Mouse (Mus musculus) E14TG2a.4 (cell line): ENCODE measurements around the gene Cblb.

ENCODE experiments used
- H3K27me3 ChIP-seq: 2 replicates; pipeline ENCODE4 v1.6.1; 2014; ENCODE audit warnings: low read length, control low read depth; ENCODE audit not compliant: insufficient read depth
- H3K36me3 ChIP-seq: 2 replicates; pipeline ENCODE4 v1.6.1; 2014; ENCODE audit warnings: low read length, control low read depth; ENCODE audit not compliant: insufficient read depth
- H3K4me1 ChIP-seq: replicated peaks from 2 replicates; pipeline ENCODE4 v1.6.1; 2014; ENCODE audit warnings: low read depth, low read length, control low read depth
- H3K4me3 ChIP-seq: replicated peaks from 2 replicates; pipeline ENCODE4 v1.5.1; 2014; ENCODE audit warnings: mild to moderate bottlenecking, low read length
- H3K9me3 ChIP-seq: 2 replicates; pipeline ENCODE4 v1.6.1; 2014; ENCODE audit warnings: low read length, control low read depth
- CTCF ChIP-seq: conservative IDR thresholded peaks from 2 replicates; pipeline ENCODE4 v1.5.1; 2014; ENCODE audit warnings: low read length
- NANOG ChIP-seq: IDR thresholded peaks from 2 replicates; pipeline ENCODE4 v1.6.1; 2014; ENCODE audit warnings: borderline replicate concordance, low read length, mixed read lengths
- POU5F1 ChIP-seq: IDR thresholded peaks from 2 replicates; pipeline ENCODE4 v1.6.1; 2014; ENCODE audit warnings: low read length, borderline replicate concordance

Gene Cblb

DNA sequence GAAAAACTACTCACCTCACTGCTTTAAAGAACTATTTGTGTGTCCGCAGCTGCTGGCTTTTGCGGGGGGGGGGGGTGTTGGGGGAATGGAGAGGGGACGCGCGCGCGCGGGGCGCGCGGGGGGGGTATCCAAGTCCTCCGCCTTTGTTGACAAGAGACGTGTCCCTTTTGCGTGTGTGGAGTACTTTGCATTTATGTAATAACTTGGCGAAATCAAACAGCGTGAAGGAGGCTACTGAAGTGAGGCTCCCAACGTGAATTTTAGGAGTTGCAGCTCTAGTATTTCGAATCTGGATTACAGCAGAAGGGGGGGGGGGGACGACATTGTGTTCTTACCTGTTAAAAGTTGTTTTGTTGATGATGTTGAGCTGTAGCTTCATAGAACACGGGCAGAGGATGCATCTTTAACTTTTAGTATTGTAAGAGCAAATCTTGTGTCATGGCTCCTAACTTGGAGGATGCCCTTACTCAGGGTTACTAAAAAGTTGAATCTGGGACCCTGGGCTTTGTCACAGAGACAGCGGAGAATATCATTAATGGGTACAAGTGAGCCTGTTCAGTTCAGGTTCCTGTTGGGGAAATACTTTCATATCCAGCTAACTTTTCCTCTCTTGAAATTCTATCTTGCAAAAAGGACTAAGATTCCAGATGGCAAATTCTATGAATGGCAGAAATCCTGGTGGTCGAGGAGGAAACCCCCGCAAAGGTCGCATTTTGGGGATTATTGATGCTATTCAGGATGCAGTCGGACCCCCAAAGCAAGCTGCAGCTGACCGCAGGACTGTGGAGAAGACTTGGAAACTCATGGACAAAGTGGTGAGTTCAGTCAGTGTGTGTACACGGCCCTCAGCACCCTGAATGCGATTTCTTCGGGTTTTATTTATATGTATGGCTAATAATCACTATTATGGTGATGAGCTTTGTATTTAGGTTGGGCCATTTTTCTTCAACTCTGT is 1.6 kb downstream of the Cblb start:
- TF ChIP-seq NANOG (no peak), CTCF (no peak), POU5F1 (no peak)
- H3K9me3 ChIP-seq: no peaks in the 10 kb centered on the region
- peaks cover 15% of the 10 kb centered on the region for H3K4me1 ChIP-seq
- peak overlapping the region; percentile 97 for H3K4me3 ChIP-seq
- no peaks in the 10 kb centered on the region for H3K27me3 ChIP-seq
- peaks cover 19% of the 10 kb centered on the region for H3K36me3 ChIP-seq

DNA sequence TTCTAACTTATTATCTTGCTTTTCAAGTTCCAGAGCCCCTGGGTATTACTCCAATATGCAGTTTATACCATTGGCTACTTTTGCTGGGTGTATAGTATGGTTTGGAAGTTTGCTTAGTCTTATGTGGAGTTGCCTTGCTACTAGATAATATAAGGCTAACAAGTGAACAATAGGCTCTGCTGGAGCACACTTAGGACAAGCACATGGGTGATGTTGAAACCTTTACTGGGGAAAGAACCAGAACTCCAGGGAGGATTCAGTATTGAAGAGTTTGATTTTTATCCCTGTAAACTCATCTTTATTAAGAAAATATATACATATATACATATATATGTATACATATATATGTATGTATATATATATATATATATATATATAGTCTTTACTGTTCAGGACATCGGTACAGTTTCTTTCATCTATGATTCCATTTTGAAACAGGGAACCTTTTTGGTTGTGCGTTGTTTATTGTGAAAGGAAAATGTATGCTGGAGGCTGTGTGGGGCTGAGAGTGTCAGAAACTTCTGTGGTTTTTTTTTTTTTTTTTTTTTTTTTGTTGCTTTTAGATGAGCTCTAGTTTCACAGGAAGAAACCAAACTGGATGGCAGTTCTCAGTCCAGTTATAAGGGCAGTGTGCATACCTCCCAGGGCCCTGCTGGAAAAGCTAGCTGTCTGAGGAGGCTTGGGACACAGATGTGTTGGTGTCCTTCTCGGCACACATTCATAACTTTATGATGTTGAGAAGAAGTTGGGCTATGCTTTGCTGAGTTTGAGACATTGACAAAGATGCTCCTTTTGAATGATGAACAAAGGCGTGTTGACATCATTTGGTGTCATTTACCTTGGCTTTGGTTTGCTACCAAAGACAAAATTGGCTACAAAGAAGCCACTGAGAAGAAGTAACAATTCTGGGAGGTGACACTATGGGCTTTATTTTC is 2.6 kb downstream of the Cblb start:
- Histone ChIP-seq H3K36me3 (peaks cover 19% of the 10 kb centered on the region), H3K9me3 (no peaks in the 10 kb centered on the region), H3K27me3 (no peaks in the 10 kb centered on the region), H3K4me3 (no peak overlapping the region), H3K4me1 (peaks cover 15% of the 10 kb centered on the region)
- TF ChIP-seq CTCF (no peak), NANOG (no peak), POU5F1 (no peak)

DNA sequence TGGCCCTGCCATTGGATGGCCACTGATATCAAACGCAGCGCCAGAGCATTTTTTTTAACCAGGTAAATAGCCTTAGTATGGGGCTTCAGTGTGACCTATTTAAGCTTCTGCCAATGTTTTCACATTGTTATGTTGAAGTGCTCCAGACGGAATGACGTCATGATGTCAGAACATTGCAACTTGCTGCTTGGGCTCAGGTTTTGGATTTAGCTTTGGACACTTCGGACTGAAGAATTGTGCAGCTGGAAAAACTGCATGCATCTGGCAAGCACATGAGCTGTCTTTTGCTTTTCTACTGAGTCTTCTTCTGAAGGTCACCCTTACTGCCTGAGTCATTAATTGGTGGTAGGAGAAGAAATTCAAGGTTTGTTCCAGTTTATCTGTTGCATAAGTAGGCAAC is 3.3 kb downstream of the Cblb start:
- H3K36me3 ChIP-seq: peaks cover 19% of the 10 kb centered on the region
- H3K27me3 ChIP-seq: no peaks in the 10 kb centered on the region
- H3K4me1 ChIP-seq: peaks cover 15% of the 10 kb centered on the region
- TF ChIP-seq CTCF (no peak), NANOG (no peak), POU5F1 (no peak)
- no peak overlapping the region for H3K4me3 ChIP-seq
- H3K9me3 ChIP-seq: no peaks in the 10 kb centered on the region

DNA sequence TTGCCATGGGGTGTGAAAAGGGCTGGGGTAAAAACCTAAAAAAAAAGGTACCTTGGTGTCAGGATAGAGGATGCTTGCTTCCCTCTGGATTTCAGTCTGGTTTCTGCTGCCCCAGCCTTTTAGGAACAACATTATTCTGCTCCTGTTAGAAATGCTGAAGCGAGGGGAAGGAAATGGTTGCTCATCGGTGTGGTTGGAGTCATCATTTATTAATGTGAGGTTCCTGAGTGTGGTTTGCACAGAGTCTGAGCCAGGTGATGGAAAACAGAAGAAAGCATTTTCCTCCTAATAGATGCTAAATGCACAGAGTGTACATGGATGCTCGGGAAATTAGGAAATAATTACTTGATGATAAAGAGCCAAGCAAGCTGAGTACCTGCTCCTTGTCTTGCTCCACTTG is 5.3 kb downstream of the Cblb start:
- Histone ChIP-seq H3K9me3 (no peaks in the 10 kb centered on the region), H3K27me3 (no peaks in the 10 kb centered on the region), H3K4me1 (peaks cover 7% of the 10 kb centered on the region; the same call in 1 of the 2 replicates), H3K4me3 (no peak overlapping the region), H3K36me3 (peaks cover 19% of the 10 kb centered on the region)
- TF ChIP-seq POU5F1 (no peak), NANOG (no peak), CTCF (no peak)

DNA sequence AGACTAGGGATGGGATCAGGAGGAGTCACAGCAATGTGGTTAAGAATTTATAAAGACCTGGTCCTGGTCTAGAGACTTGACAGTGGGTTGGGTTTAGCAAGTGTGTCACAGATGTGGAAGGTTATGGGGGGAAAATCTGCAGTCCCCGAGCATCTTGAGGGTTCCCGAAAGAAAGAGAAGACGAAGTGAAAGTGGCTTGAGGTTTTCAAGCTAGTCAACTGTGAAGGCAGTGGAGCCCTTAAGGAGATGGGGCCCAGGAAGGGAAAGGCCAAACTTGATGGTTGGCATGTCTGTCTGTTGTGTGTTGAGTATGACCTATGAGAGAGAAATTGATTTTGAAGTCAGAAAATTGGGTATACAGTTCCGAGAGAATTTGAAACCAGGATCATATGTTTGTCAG is 7.3 kb downstream of the Cblb start:
- Histone ChIP-seq H3K36me3 (peaks cover 19% of the 10 kb centered on the region), H3K4me1 (peaks cover 5% of the 10 kb centered on the region; the same call in 1 of the 2 replicates), H3K9me3 (no peaks in the 10 kb centered on the region), H3K4me3 (no peak overlapping the region), H3K27me3 (no peaks in the 10 kb centered on the region)
- TF ChIP-seq CTCF: no peak
- no peak for TF ChIP-seq NANOG

DNA sequence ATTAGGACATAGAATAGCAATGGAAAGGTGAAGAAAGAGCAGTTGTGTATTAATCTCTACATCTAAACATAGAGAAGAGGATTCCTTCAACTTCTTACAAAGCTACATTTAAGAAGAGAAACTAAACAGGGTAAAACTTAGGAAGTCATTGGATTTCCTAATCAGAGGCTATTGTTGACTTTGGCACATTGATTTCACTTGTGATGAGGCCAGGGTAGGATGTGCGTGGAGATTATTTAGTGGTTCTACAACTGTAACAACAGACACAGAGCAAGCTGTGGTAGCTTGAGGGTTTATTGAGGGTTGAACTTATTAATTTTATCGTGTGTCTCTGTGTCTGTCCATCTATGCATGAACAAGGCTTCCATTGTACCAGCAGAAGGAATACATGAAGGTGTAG is 7.8 kb downstream of the Cblb start:
- TF ChIP-seq CTCF: no peak
- TF ChIP-seq NANOG: no peak
- TF ChIP-seq POU5F1: no peak
- H3K27me3 ChIP-seq: no peaks in the 10 kb centered on the region

DNA sequence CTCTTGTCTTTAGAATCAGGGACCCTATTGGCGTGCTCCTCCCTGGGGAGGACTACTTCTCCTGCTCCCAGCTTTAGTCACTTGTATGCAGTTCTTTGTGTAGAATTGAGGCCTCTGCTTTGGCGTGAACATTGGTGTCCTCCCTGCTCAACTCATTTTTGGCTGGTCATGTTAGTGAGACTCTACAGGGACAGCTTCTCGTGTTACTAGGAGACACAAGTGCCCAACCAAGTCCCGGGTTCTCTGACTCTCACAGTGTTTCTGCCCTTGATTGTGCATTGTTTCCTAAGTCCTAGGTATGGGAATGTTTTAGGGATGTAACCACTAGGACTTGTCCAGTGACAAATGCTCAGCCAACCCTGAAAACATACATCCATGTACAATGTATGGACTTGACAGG is 9.9 kb downstream of the Cblb start:
- no peaks in the 10 kb centered on the region for H3K9me3 ChIP-seq
- H3K27me3 ChIP-seq: no peaks in the 10 kb centered on the region
- TF ChIP-seq POU5F1 (no peak), NANOG (no peak), CTCF (no peak)
- peaks cover 5% of the 10 kb centered on the region; the same call in 1 of the 2 replicates for H3K4me1 ChIP-seq
- H3K36me3 ChIP-seq: no peaks in the 10 kb centered on the region
- no peak overlapping the region for H3K4me3 ChIP-seq

More for the DNA sequence above, 7.8 kb downstream of the Cblb start:
- no peak overlapping the region for H3K4me3 ChIP-seq
- H3K9me3 ChIP-seq: no peaks in the 10 kb centered on the region
- H3K36me3 ChIP-seq: peaks cover 19% of the 10 kb centered on the region
- peaks cover 5% of the 10 kb centered on the region; the same call in 1 of the 2 replicates for H3K4me1 ChIP-seq

DNA sequence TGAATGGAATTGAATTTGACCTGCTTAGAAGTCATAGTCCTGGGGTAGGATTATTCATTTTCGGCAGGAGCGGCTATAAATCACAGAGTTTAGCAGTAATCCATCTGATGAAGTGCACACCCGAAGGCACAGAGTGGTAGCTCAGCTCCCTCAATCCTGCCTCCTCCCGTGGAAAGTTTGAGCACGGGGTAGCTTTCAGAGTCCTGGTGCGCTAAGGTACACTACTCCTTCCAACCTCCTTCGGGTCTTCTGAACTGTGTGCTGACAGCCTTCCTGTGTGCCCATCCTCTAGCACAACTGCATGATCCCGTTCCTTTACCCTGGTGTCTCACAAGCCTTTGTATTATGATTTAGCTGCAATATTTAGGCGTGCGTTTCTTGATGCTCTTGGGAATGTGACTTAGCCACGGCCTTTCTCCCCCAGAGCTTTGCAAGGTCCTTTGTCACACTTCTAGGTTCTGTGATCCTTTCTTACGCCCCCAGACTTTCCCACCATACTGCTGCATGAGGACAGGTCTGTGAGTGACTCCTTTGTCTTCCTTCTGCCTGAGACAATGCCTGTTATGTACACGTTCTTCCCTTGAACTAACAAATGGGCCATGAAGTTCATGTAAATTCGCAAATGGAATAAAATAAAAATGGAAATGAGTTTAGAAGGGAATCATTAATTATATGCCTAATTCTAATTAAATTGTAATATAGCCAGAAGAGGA is 11.8 kb downstream of the Cblb start:
- no peaks in the 10 kb centered on the region for H3K9me3 ChIP-seq
- H3K27me3 ChIP-seq: no peaks in the 10 kb centered on the region
- H3K4me3 ChIP-seq: no peak overlapping the region
- peaks cover 5% of the 10 kb centered on the region; the same call in 1 of the 2 replicates for H3K4me1 ChIP-seq
- H3K36me3 ChIP-seq: peaks cover 8% of the 10 kb centered on the region
- no peak for TF ChIP-seq CTCF
- TF ChIP-seq NANOG: no peak
- TF ChIP-seq POU5F1: no peak
